Mouse (Mus musculus) bone marrow, adult 2 months (tissue): ENCODE measurements around the gene Senp2. TPM values are rescaled to one million over a fixed set of nuclear protein-coding genes. Genes with fewer than 3 reads are reported as not detected.

Source experiments
- H3K27ac ChIP-seq: fragments of 200-500 bp; 2 replicates; pipeline ENCODE4 v1.5.1; 2012; ENCODE audit warnings: low read depth, mild to moderate bottlenecking, control low read depth, inconsistent platforms, low read length; ENCODE audit not compliant: control insufficient read depth, poor library complexity, insufficient read depth
- H3K4me1 ChIP-seq: fragments of 200-500 bp; 2 replicates; pipeline ENCODE4 v1.6.1; 2011; ENCODE audit warnings: low read length; ENCODE audit not compliant: control insufficient read depth, insufficient read depth
- H3K4me3 ChIP-seq: fragments of 200-500 bp; replicated peaks from 2 replicates; pipeline ENCODE3; 2011; ENCODE audit warnings: mild to moderate bottlenecking, low read depth, low read length, control low read depth; ENCODE audit not compliant: control insufficient read depth
- CTCF ChIP-seq: fragments of 200-500 bp; IDR thresholded peaks from 2 replicates; pipeline ENCODE4 v1.5.1; 2011; ENCODE audit warnings: low read length, control low read depth; ENCODE audit not compliant: control insufficient read depth, insufficient read depth
- POLR2A ChIP-seq: fragments of 200-500 bp; IDR thresholded peaks from 2 replicates; pipeline ENCODE4 v1.6.1; 2011; ENCODE audit warnings: low read depth, mild to moderate bottlenecking, control low read depth, low read length, borderline replicate concordance; ENCODE audit not compliant: control insufficient read depth
- WGBS: fragments of 180-500 bp; shearing (Covaris S2); methylation state at CpG from one replicate; pipeline ENCODE4 v1.1.7; 2018; 5-methylcytosine and 5-hydroxymethylcytosine counted together
- polyA plus RNA-seq: library from polyadenylated mRNA; stranded (reverse); fragments of >200 nt; gene quantifications from 2 replicates; pipeline ENCODE4 v1.2.4, GENCODE M21; 2011; ENCODE audit warnings: low replicate concordance; ENCODE audit not compliant: missing spikeins, insufficient read depth, insufficient read length

Senp2 gene
- polyA plus RNA-seq, 1 experiment, result 50.6 TPM

GRCm38 (mm10) chr16:21999941-22000690, 9.2 kb upstream of the Senp2 start:
- TF ChIP-seq POLR2A (no peak), CTCF (no peak)
- no peaks in the 10 kb centered on the region; the same call in 1 of the 2 replicates for H3K4me1 ChIP-seq
- no peak overlapping the region for H3K4me3 ChIP-seq
- WGBS, result 84% methylated on average over 4 of the region's 4 CpGs
- no peak overlapping the region for H3K27ac ChIP-seq

- H3K4me1 ChIP-seq, result no peaks in the 10 kb centered on the region; the same call in 1 of the 2 replicates
- TF ChIP-seq CTCF (no peak), POLR2A (no peak)
- no peak overlapping the region for H3K4me3 ChIP-seq
- H3K27ac ChIP-seq, result no peak overlapping the region
- WGBS, result 69% methylated on average over 4 of the region's 4 CpGs
Observed at GRCm38 (mm10) chr16:22001172-22001571, 8.1 kb upstream of the Senp2 start.

GRCm38 (mm10) chr16:22001606-22002005, 7.7 kb upstream of the Senp2 start:
- whole genome bisulfite sequencing, result 69% methylated on average over 3 of the region's 3 CpGs
- Histone ChIP-seq H3K27ac (no peak overlapping the region), H3K4me1 (no peaks in the 10 kb centered on the region; the same call in 1 of the 2 replicates), H3K4me3 (no peak overlapping the region)
- TF ChIP-seq POLR2A (no peak), CTCF (no peak)

- Histone ChIP-seq H3K4me3 (peak overlapping the region; percentile 95), H3K4me1 (peaks cover 2% of the 10 kb centered on the region), H3K27ac (peak overlapping the region; percentile 93)
- no peak for TF ChIP-seq CTCF
- TF ChIP-seq POLR2A, result peak; percentile 9; the same call in 1 of the 2 replicates
- under 1% methylated on average over 51 of the region's 51 CpGs for WGBS
Observed at GRCm38 (mm10) chr16:22009596-22009995, 312 bp downstream of the Senp2 start.

GRCm38 (mm10) chr16:22015569-22015968, 6.3 kb downstream of the Senp2 start:
- WGBS, result 82% methylated on average over 1 of the region's 1 CpGs
- no peak overlapping the region for H3K27ac ChIP-seq
- TF ChIP-seq POLR2A, result no peak
- no peak for TF ChIP-seq CTCF

GRCm38 (mm10) chr16:22022122-22022521, 12.8 kb downstream of the Senp2 start:
- no peak overlapping the region for H3K27ac ChIP-seq
- 97% methylated on average over 2 of the region's 2 CpGs for WGBS
- no peak for TF ChIP-seq POLR2A
- TF ChIP-seq CTCF, result 0 out of 2 replicates have a peak, but pooled peaks have one; percentile 16
- no peaks in the 10 kb centered on the region; the same call in 1 of the 2 replicates for H3K4me1 ChIP-seq
- no peak overlapping the region for H3K4me3 ChIP-seq

More at GRCm38 (mm10) chr16:22015569-22015968, 6.3 kb downstream of the Senp2 start:
- Histone ChIP-seq H3K4me3 (no peak overlapping the region), H3K4me1 (no peaks in the 10 kb centered on the region; the same call in 1 of the 2 replicates)

GRCm38 (mm10) chr16:22027474-22027873, 18.2 kb downstream of the Senp2 start:
- Histone ChIP-seq H3K4me3 (no peak overlapping the region), H3K27ac (no peak overlapping the region), H3K4me1 (no peaks in the 10 kb centered on the region; the same call in 1 of the 2 replicates)
- 93% methylated on average over 5 of the region's 5 CpGs for WGBS
- TF ChIP-seq CTCF (no peak), POLR2A (no peak)

- WGBS, result 88% methylated on average over 10 of the region's 10 CpGs
- Histone ChIP-seq H3K4me3 (no peak overlapping the region), H3K4me1 (no peaks in the 10 kb centered on the region), H3K27ac (no peak overlapping the region)
- no peak for TF ChIP-seq POLR2A
- TF ChIP-seq CTCF, result no peak
Observed at GRCm38 (mm10) chr16:22038554-22038953, 29.3 kb downstream of the Senp2 start.

GRCm38 (mm10) chr16:22039978-22040377, 30.7 kb downstream of the Senp2 start:
- Histone ChIP-seq H3K4me3 (no peak overlapping the region), H3K4me1 (no peaks in the 10 kb centered on the region), H3K27ac (no peak overlapping the region)
- WGBS, result 92% methylated on average over 1 of the region's 1 CpGs
- TF ChIP-seq POLR2A, result no peak
